Mouse (Mus musculus) cortical plate, adult 2 months (tissue): ENCODE measurements around the gene Car15.

Experiments used
- CTCF ChIP-seq: fragments of 200-500 bp; IDR thresholded peaks from 2 replicates; pipeline ENCODE4 v1.5.1; 2011; ENCODE audit warnings: mild to moderate bottlenecking, control low read depth, low read length; ENCODE audit not compliant: insufficient read depth; ENCODE audit errors: extremely low read depth
- POLR2A ChIP-seq: fragments of 200-500 bp; IDR thresholded peaks from 2 replicates; pipeline ENCODE4 v1.6.1; 2011; ENCODE audit warnings: mild to moderate bottlenecking, low read length, control low read depth; ENCODE audit not compliant: insufficient read depth; ENCODE audit errors: extremely low read depth

DNA sequence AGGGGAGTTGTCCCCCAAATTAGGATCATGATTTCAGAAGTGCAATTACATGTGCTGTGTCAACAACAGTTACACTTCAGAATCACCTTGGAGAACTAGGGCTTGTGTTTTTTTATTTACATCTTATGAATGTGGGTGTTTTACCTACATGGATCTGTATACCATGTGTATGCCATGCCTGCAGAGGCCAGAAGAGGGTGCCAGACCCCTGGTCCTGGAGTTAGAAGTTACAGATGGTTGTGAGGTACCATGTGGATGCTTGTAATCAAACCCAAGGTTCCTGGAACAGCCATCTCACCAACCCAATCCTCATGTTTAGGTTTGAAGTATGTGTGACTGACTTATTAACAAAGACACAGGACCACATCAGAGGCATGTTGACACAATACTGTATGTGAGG, 20.4 kb upstream of the Car15 start:
- TF ChIP-seq CTCF (peak; percentile 57), POLR2A (no peak)
